Mouse (Mus musculus): ENCODE measurements around the gene Med9. TPM values are rescaled to one million over a fixed set of nuclear protein-coding genes. Genes with fewer than 3 reads are reported as not detected.

The Med9 gene
- 5.0 TPM for polyA plus RNA-seq (2017; shearing (Covaris generic))

GRCm38 (mm10) chr11:59947752-59948400, at the start of gene Med9:
Gene Med9 (plus strand): TSS chr11:59948206.

GRCm38 (mm10) chr11:59964818-59965217, 16.8 kb downstream of the Med9 start, which contains the start of gene Rasd1:
Gene Rasd1 (minus strand): TSS chr11:59964944.

Other genes with a start within 250 kb of the Med9 start
- not detected for gene Pld6, start 160.6 kb upstream of the Med9 start, polyA plus RNA-seq (2017; shearing (Covaris generic))
- gene Flcn, start 138.2 kb upstream of the Med9 start, polyA plus RNA-seq (2017; shearing (Covaris generic)) = 60.2 TPM
- 9.6 TPM for gene Nt5m, start 108.8 kb upstream of the Med9 start, polyA plus RNA-seq (2017; shearing (Covaris generic))
- 81.7 TPM for gene Cops3, start 108.4 kb upstream of the Med9 start, polyA plus RNA-seq (2017; shearing (Covaris generic))
- gene Rasd1, start 16.7 kb downstream of the Med9 start, polyA plus RNA-seq (2017; shearing (Covaris generic)) = 0.39 TPM
- 2.7 TPM for gene Pemt, start 98.3 kb downstream of the Med9 start, polyA plus RNA-seq (2017; shearing (Covaris generic))
- 16.9 TPM for gene Rai1, start 156.8 kb downstream of the Med9 start, polyA plus RNA-seq (2017; shearing (Covaris generic))